Mouse (Mus musculus) kidney, adult 2 months (tissue): Measurements from ENCODE around the gene Bex6. TPM values are rescaled to one million over a fixed set of nuclear protein-coding genes. Genes with fewer than 3 reads are reported as not detected.

Source experiments
- DNase-seq: peaks from one replicate; pipeline ENCODE4 v3.0.0; 2021
- H3K27ac ChIP-seq: fragments of 200-500 bp; 2 replicates; pipeline ENCODE4 v1.5.1; 2012; ENCODE audit warnings: low read depth, low read length, control low read depth, inconsistent platforms; ENCODE audit not compliant: insufficient read depth
- H3K27me3 ChIP-seq: fragments of 200-500 bp; replicated peaks from 2 replicates; pipeline ENCODE4 v1.6.1; 2012; ENCODE audit warnings: mild to moderate bottlenecking, moderate library complexity, low read length, inconsistent platforms; ENCODE audit not compliant: control insufficient read depth, insufficient read depth
- H3K36me3 ChIP-seq: fragments of 200-500 bp; 2 replicates; pipeline ENCODE4 v1.6.1; 2012; ENCODE audit warnings: mild to moderate bottlenecking, moderate library complexity, low read length, inconsistent platforms; ENCODE audit not compliant: control insufficient read depth, insufficient read depth
- H3K4me1 ChIP-seq: fragments of 200-500 bp; 2 replicates; pipeline ENCODE4 v1.6.1; 2011; ENCODE audit warnings: low read length; ENCODE audit not compliant: control insufficient read depth, insufficient read depth
- H3K4me3 ChIP-seq: fragments of 200-500 bp; 2 replicates; pipeline ENCODE4 v1.5.1; 2011; ENCODE audit warnings: mild to moderate bottlenecking, low read depth, low read length, control low read depth; ENCODE audit not compliant: insufficient read depth
- CTCF ChIP-seq: fragments of 200-500 bp; conservative IDR thresholded peaks from 2 replicates; pipeline ENCODE4 v1.5.1; 2011; ENCODE audit warnings: low read depth, mild to moderate bottlenecking, control low read depth, low read length, moderate library complexity, mixed read lengths; ENCODE audit not compliant: insufficient read depth, insufficient read length
- POLR2A ChIP-seq: fragments of 200-500 bp; IDR thresholded peaks from one replicate; pipeline ENCODE4 v1.6.1; 2011; ENCODE audit warnings: low read depth, low read length, control low read depth
- WGBS: fragments of 180-500 bp; shearing (Covaris S2); methylation state at CpG from one replicate; pipeline ENCODE4 v1.1.7; 2018; 5-methylcytosine and 5-hydroxymethylcytosine counted together
- polyA plus RNA-seq: library from polyadenylated mRNA; depleted of rRNA; stranded (reverse); fragments of >200 nt; gene quantifications from 2 replicates; pipeline ENCODE4 v1.2.3, GENCODE M21; 2012

Gene Bex6
- polyA plus RNA-seq, 1 experiment, result not detected

DNA sequence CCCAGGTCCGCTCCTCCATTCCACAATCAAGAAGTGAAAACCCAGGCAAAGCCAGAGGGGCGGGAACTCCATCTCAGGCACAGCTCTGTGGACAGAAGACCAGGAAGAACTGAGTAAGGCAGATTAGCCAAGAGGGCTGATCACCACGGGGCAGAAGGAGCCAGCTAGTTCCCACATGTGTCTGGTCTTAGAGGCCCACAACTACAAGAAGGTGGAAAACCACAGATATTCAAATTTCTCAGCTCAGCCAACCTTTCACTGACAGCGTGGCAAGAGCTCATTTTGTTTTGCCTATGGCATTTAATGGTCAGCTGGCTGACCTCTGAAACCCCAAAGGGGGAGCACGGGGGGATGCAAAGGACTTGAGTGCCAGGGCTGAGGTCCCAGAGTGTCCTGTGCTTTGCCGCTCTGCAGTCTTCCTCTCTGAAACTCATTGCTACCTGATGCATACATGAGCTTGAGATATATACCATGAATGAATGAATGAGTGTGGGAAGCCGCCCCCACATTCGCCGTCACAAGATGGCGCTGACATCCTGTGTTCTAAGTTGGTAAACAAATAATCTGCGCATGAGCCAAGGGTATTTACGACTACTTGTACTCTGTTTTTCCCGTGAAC lies 31.9 kb upstream of the Bex6 start:
- no peaks in the 10 kb centered on the region for H3K27me3 ChIP-seq
- peak overlapping the region; percentile 47 for H3K4me3 ChIP-seq
- DNase-seq, result peak; percentile 46
- TF ChIP-seq CTCF, result no peak
- TF ChIP-seq POLR2A, result no peak
- H3K27ac ChIP-seq, result peak overlapping the region; percentile 76
- 0 out of 2 replicates have a peak, but pooled peaks cover 3% of the 10 kb centered on the region for H3K4me1 ChIP-seq
- WGBS, result 32% methylated on average over 12 of the region's 13 CpGs
- H3K36me3 ChIP-seq, result no peaks in the 10 kb centered on the region

DNA sequence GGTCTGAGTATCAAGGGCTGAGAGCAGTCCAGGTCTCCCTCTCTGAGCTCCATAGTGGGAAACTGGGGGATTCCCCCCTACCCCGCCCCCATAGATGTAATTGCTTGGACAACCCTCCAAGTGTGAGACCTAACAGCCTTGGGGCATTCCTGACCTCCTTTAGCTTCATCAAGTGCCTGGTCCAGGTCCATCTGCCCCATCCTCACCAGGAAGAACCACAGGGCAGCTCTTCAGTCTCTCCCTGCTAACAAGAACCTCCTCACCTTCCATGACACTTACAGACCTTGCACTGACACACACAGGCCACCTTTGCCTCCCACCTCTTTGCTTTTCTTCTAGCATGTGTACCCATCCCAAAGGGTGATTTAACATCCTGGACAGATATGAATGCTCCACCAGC lies 25.6 kb upstream of the Bex6 start:
- no peak for DNase-seq
- WGBS, result 87% methylated on average over 1 of the region's 1 CpGs
- Histone ChIP-seq H3K4me3 (no peak overlapping the region), H3K36me3 (no peaks in the 10 kb centered on the region), H3K27ac (0 out of 2 replicates have a peak overlapping the region, but pooled peaks have one; percentile 19), H3K4me1 (0 out of 2 replicates have a peak, but pooled peaks cover 4% of the 10 kb centered on the region), H3K27me3 (no peaks in the 10 kb centered on the region)
- TF ChIP-seq POLR2A (no peak), CTCF (no peak)

DNA sequence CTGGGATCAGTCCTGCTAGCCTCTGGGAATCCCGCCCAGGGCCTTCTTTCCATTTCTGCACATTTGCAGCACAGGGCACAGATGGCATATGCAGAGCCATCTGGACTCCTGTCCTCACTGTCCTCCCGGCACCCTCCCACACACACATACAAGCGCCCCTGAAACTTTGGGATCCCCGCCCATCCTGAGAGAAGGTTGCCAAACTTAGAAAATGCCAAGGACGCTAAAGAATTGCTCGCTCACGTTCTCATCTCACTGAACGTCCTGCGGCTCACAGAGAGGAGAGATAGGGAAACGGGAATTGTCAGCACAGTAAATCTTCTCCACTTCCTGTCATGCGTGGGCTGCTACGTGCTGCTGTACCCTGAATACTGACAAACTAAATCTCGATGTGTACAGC lies 25.2 kb upstream of the Bex6 start:
- H3K4me3 ChIP-seq, result no peak overlapping the region
- 37% methylated on average over 13 of the region's 13 CpGs for WGBS
- 0 out of 2 replicates have a peak, but pooled peaks cover 4% of the 10 kb centered on the region for H3K4me1 ChIP-seq
- DNase-seq, result peak; percentile 43
- no peaks in the 10 kb centered on the region for H3K36me3 ChIP-seq
- H3K27ac ChIP-seq, result 0 out of 2 replicates have a peak overlapping the region, but pooled peaks have one; percentile 19
- TF ChIP-seq CTCF (no peak), POLR2A (no peak)
- no peaks in the 10 kb centered on the region for H3K27me3 ChIP-seq

DNA sequence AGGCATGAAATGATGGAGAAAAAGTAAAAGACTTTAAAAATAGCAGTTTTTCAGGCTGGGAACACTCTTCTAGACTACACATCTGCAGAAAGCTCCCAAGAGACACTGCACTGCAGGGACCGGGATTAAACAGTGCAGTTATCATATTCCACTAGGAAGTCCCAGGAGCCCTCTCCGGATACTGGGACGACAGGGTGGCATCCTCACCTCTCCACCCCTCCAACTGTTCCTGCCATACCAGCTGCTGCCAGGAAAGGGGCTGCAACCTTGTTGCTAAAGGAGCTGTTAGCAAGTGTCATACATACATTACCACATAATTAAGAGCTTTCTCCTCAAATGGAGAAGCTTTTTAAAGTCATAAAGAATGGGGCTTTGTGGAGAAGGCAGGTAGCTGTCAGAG lies 22.9 kb upstream of the Bex6 start:
- Histone ChIP-seq H3K4me1 (0 out of 2 replicates have a peak, but pooled peaks cover 4% of the 10 kb centered on the region), H3K36me3 (no peaks in the 10 kb centered on the region), H3K27ac (no peak overlapping the region), H3K27me3 (no peaks in the 10 kb centered on the region), H3K4me3 (no peak overlapping the region)
- DNase-seq, result no peak
- 53% methylated on average over 3 of the region's 3 CpGs for WGBS
- no peak for TF ChIP-seq CTCF
- TF ChIP-seq POLR2A, result no peak

DNA sequence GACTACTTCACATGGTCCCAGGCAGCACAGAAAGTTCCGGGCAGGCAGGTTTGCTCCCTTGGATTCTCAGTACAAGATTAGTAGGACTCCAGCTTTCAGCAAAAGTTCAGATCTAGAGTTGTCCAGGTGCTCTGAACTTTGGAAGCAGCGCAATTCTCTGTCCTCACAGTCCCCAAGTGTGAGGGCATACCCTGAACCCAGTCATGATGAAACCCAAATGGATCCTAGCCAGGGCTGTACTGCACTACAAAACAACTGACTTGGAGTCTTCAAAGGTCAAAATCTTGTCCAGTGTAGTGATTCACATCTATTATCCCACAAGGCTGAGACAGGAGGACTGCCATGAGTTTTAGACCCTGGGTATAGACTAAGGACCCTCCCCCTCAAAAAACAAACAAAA lies 22.3 kb upstream of the Bex6 start:
- DNase-seq, result peak; percentile 54
- TF ChIP-seq POLR2A (no peak), CTCF (no peak)
- WGBS, result 74% methylated on average over 2 of the region's 2 CpGs
- H3K27me3 ChIP-seq, result no peaks in the 10 kb centered on the region
- no peak overlapping the region for H3K4me3 ChIP-seq
- 0 out of 2 replicates have a peak, but pooled peaks cover 4% of the 10 kb centered on the region for H3K4me1 ChIP-seq
- H3K27ac ChIP-seq, result 0 out of 2 replicates have a peak overlapping the region, but pooled peaks have one; percentile 20
- H3K36me3 ChIP-seq, result no peaks in the 10 kb centered on the region

DNA sequence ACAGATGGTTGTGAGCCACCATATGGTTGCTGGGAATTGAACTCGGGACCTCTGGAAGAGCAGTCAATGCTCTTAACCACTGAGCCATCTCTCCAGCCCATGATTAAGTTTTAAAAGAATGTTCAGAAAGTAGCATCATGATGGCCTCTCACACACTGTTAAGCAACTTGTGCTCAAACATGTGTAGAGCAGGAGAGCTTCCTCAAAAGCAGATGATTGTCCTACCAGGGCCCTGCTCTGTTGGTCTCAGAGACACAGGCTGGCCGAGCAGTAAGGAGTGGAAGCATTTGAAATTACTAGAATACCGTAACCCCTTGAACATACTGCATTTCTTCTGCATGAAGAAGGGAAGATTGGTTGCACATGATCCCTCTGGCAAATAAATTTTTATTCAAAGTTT lies 20.7 kb upstream of the Bex6 start:
- Histone ChIP-seq H3K27ac (no peak overlapping the region), H3K27me3 (no peaks in the 10 kb centered on the region), H3K4me1 (peaks cover 9% of the 10 kb centered on the region; the same call in 1 of the 2 replicates), H3K36me3 (no peaks in the 10 kb centered on the region), H3K4me3 (no peak overlapping the region)
- DNase-seq, result no peak
- 98% methylated on average over 3 of the region's 3 CpGs for whole genome bisulfite sequencing
- TF ChIP-seq CTCF (no peak), POLR2A (no peak)

DNA sequence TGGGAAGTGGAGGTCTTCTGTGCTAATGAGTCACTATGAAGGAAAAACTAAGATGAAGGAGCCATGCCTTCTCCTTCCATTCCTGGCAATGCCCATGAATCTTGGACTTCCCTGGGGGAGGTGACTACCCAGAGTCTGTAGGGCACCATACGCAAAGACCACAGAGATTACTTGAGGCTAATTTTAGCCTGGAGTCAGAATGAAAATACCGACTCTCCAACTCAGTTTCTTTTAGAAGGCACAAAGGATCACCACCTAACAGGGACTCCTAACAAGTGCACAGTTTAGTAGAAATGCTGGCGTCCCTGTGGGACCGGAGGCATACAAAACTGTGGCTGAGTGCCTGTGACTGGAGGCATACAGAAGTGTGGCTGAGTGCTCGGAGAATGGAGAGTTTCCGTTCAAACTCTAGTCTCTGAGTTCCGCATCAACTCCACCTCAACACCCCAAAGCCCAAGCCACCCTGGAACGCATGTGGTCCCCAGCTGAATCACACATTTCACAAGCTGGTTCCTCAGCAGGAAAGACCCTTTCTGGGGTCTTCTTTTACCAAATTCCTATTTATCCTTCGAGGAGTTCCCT lies 18.8 kb upstream of the Bex6 start:
- DNase-seq, result no peak
- Histone ChIP-seq H3K27ac (no peak overlapping the region), H3K4me3 (no peak overlapping the region), H3K27me3 (no peaks in the 10 kb centered on the region), H3K4me1 (peaks cover 9% of the 10 kb centered on the region; the same call in 1 of the 2 replicates), H3K36me3 (no peaks in the 10 kb centered on the region)
- TF ChIP-seq POLR2A (no peak), CTCF (no peak)
- 90% methylated on average over 9 of the region's 9 CpGs for WGBS
